Mouse (Mus musculus): ENCODE measurements around the gene Ubxn11.
"Not testable (repeated sequence)": the region's sequence is repeated elsewhere in the genome, so short reads cannot be mapped to it uniquely, and the experiment has no call there.

Gene Ubxn11

GRCm38 (mm10) chr4:134138857-134139256 lies 36.5 kb downstream of the Ubxn11 start:
- DNase-seq (ENCODE audit: inconsistent age in 2 of 2, low spot score in 1 of 2) = no peak

- DNase-seq (ENCODE audit: inconsistent age in 2 of 2, low spot score in 1 of 2) = not testable (repeated sequence)
Measured at GRCm38 (mm10) chr4:134144297-134144696, 41.9 kb downstream of the Ubxn11 start.

GRCm38 (mm10) chr4:134149389-134149788 lies 47.0 kb downstream of the Ubxn11 start:
- no peak for DNase-seq (ENCODE audit: inconsistent age in 2 of 2, low spot score in 1 of 2)

- DNase-seq (ENCODE audit: inconsistent age in 2 of 2, low spot score in 1 of 2) = peak in 1 of 2 experiments; percentile 45
Measured at GRCm38 (mm10) chr4:134152112-134152511, 49.7 kb downstream of the Ubxn11 start.

- peak in 1 of 2 experiments; percentile 30 for DNase-seq (ENCODE audit: inconsistent age in 2 of 2, low spot score in 1 of 2)
Measured at GRCm38 (mm10) chr4:134153656-134154055, 51.3 kb downstream of the Ubxn11 start.

- DNase-seq (ENCODE audit: inconsistent age in 2 of 2, low spot score in 1 of 2) = peak; percentile 60 to 83
Measured at GRCm38 (mm10) chr4:134154354-134154753, 52.0 kb downstream of the Ubxn11 start.

- no peak for DNase-seq (ENCODE audit: inconsistent age in 2 of 2, low spot score in 1 of 2)
Measured at GRCm38 (mm10) chr4:134155531-134155930, 53.2 kb downstream of the Ubxn11 start.

- peak in 1 of 2 experiments; percentile 37 for DNase-seq (ENCODE audit: inconsistent age in 2 of 2, low spot score in 1 of 2)
Measured at GRCm38 (mm10) chr4:134155961-134156465, 53.6 kb downstream of the Ubxn11 start.

GRCm38 (mm10) chr4:134156744-134157143 lies 54.4 kb downstream of the Ubxn11 start:
- peak; percentile 51 to 74 for DNase-seq (ENCODE audit: inconsistent age in 2 of 2, low spot score in 1 of 2)

- no peak for DNase-seq (ENCODE audit: inconsistent age in 2 of 2, low spot score in 1 of 2)
Measured at GRCm38 (mm10) chr4:134157558-134157957, 55.2 kb downstream of the Ubxn11 start.

GRCm38 (mm10) chr4:134158774-134159173 lies 56.4 kb downstream of the Ubxn11 start:
- DNase-seq (ENCODE audit: inconsistent age in 2 of 2, low spot score in 1 of 2) = no peak

- peak; percentile 66 to 88 for DNase-seq (ENCODE audit: inconsistent age in 2 of 2, low spot score in 1 of 2)
Measured at GRCm38 (mm10) chr4:134160071-134160470, 57.7 kb downstream of the Ubxn11 start.

GRCm38 (mm10) chr4:134164591-134164990 lies 62.2 kb downstream of the Ubxn11 start:
- DNase-seq (ENCODE audit: inconsistent age in 2 of 2, low spot score in 1 of 2) = no peak

- DNase-seq (ENCODE audit: inconsistent age in 2 of 2, low spot score in 1 of 2) = peak; percentile 28 to 53
Measured at GRCm38 (mm10) chr4:134165024-134165423, 62.7 kb downstream of the Ubxn11 start.

GRCm38 (mm10) chr4:134165548-134166465 lies 63.4 kb downstream of the Ubxn11 start:
- no peak for DNase-seq (ENCODE audit: inconsistent age in 2 of 2, low spot score in 1 of 2)

GRCm38 (mm10) chr4:134166906-134167305 lies 64.5 kb downstream of the Ubxn11 start:
- no peak for DNase-seq (ENCODE audit: inconsistent age in 2 of 2, low spot score in 1 of 2)

- DNase-seq (ENCODE audit: inconsistent age in 2 of 2, low spot score in 1 of 2) = peak in 1 of 2 experiments; percentile 50
Measured at GRCm38 (mm10) chr4:134172391-134172790, 70.0 kb downstream of the Ubxn11 start.
